Mouse (Mus musculus) forebrain, embryonic 13.5 days (tissue): ENCODE results near the gene Atg4d. TPM values are rescaled to one million over a fixed set of nuclear protein-coding genes. Genes with fewer than 3 reads are reported as not detected.
"Not testable (repeated sequence)": the region's sequence is repeated elsewhere in the genome, so short reads cannot be mapped to it uniquely, and the experiment has no call there.

Source experiments
- ATAC-seq: fragments of 200-750 bp; cut with Nextera tagmentation; 2 replicates; pipeline ENCODE4 v1.8.0; 2017
- H3K27ac ChIP-seq: fragments of 300-500 bp; sonication (generic); 2 replicates; pipeline ENCODE4 v1.5.1; 2015; ENCODE audit warnings: inconsistent platforms, mild to moderate bottlenecking, moderate library complexity
- H3K27me3 ChIP-seq: fragments of 300-500 bp; sonication (generic); 2 replicates; pipeline ENCODE4 v1.6.1; 2015; ENCODE audit warnings: mild to moderate bottlenecking, inconsistent platforms
- H3K36me3 ChIP-seq: fragments of 300-500 bp; sonication (generic); 2 replicates; pipeline ENCODE4 v1.6.1; 2015; ENCODE audit warnings: mild to moderate bottlenecking, inconsistent platforms; ENCODE audit not compliant: poor library complexity, severe bottlenecking
- H3K4me1 ChIP-seq: fragments of 300-500 bp; sonication (generic); 2 replicates; pipeline ENCODE4 v1.6.1; 2015; ENCODE audit warnings: inconsistent platforms
- H3K4me2 ChIP-seq: fragments of 300-500 bp; sonication (generic); 2 replicates; pipeline ENCODE4 v1.6.1; 2015; ENCODE audit warnings: inconsistent platforms, mild to moderate bottlenecking, moderate library complexity
- H3K4me3 ChIP-seq: fragments of 300-500 bp; sonication (generic); 2 replicates; pipeline ENCODE4 v1.5.1; 2015; ENCODE audit warnings: mild to moderate bottlenecking, inconsistent platforms
- H3K9ac ChIP-seq: fragments of 300-500 bp; sonication (generic); 2 replicates; pipeline ENCODE4 v1.6.1; 2015; ENCODE audit warnings: mild to moderate bottlenecking, inconsistent platforms
- H3K9me3 ChIP-seq: fragments of 300-500 bp; sonication (generic); replicated peaks from 2 replicates; pipeline ENCODE4 v1.6.1; 2016; ENCODE audit warnings: inconsistent platforms
- WGBS: fragments of 180-500 bp; shearing (Covaris S2); methylation state at CpG from one replicate; pipeline ENCODE4 v1.1.7; 2015; 5-methylcytosine and 5-hydroxymethylcytosine counted together
- polyA plus RNA-seq: library from polyadenylated mRNA; unstranded; fragments of >200 nt; fragmentation: Nextera tagmentation; extraction: Ambion mirVana; gene quantifications from 2 replicates; pipeline ENCODE4 v1.2.1, GENCODE M21; 2015

Gene Atg4d
- polyA plus RNA-seq, 1 experiment from 2014 or later = 60.2 TPM

DNA sequence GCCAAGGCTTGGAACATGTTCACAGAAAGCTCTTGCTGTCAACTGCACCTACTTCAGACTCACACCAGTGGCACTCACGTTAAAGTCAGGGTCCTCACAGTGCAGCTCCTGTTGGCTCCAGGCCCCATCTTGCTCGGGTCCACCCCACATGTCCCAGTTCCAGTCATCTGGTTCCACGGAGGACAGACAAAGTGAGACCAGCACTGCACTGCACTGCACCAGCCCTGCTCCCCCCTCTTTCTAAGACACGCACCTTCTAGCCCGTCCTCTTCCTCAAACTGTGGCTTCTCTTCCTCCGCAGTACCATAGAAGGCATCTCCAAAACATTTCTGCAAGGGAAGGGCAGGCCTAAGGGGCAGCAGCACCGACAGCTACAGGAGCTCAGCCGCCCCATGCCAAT lies 11.2 kb downstream of the Atg4d start:
- Histone ChIP-seq H3K27ac (no peak overlapping the region), H3K27me3 (no peaks in the 10 kb centered on the region), H3K4me2 (no peak overlapping the region), H3K9me3 (no peaks in the 10 kb centered on the region), H3K4me1 (no peaks in the 10 kb centered on the region), H3K36me3 (peaks cover 96% of the 10 kb centered on the region), H3K9ac (no peak overlapping the region), H3K4me3 (no peak overlapping the region)
- ATAC-seq = peak; percentile 37; the same call in 1 of the 2 replicates
- 90% methylated on average over 8 of the region's 8 CpGs for WGBS

DNA sequence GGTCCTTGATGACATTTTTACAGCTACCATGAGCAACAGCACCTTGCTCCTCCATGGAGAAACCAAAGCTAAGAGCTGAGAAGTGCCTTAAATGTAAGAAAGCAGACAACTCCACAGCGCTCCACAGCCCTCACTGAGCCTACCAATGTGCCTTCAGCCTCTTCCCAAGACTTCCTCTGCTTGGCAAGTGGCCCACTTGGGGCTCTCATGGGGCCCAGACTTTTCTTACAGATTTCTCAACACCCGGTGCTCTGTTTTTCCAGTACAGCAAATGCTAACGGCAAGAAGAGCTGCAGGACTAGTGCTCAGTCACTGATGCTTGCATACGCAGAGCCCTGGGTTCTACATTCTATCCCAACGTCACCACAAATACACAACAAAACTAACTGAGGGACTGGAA lies 12.7 kb downstream of the Atg4d start:
- Histone ChIP-seq H3K9me3 (no peaks in the 10 kb centered on the region), H3K9ac (no peak overlapping the region), H3K4me1 (no peaks in the 10 kb centered on the region), H3K4me2 (no peak overlapping the region), H3K27ac (no peak overlapping the region), H3K4me3 (no peak overlapping the region), H3K36me3 (peaks cover 95% of the 10 kb centered on the region), H3K27me3 (no peaks in the 10 kb centered on the region)
- WGBS = 94% methylated on average over 5 of the region's 5 CpGs
- ATAC-seq = no peak

DNA sequence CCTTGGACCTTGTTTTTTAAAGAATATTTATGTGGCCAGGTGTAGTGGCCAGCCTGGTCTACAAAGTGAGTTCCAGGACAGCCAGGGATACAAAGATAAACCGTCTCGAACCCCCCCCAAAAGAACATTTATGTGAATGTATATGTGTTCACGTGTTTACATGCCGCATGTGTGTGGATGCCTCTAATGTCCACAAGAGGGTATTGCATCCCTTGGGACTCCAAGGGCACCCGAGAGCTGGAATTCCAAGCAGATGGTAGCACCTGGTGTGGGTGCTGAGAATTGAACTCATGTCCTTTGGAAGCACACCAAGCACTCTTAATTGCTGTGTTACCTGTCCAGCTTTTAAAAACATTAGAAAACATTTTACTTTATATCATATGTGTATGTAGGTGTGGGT lies 18.5 kb downstream of the Atg4d start:
- 88% methylated on average over 5 of the region's 5 CpGs for WGBS
- peaks cover 18% of the 10 kb centered on the region for H3K4me1 ChIP-seq
- ATAC-seq = no peak

DNA sequence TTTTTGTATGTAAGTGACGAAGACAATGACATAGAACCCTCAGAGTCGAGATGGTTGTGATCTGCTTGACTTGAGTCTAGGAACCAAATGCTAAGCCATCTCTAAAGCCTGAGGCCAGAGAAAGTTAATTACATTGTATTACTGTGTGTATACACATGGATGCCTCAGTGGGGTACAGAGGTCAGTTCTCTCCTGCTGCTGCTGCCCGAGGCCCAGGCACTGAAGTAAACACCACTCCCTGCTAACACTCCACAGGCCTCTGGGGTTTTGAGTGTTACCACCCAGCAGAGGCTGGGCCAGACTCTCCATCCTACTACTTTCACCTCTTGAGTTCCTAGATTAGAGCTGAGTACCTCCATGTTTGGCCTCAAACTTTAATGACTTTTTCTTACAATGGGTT lies 18.9 kb downstream of the Atg4d start:
- Histone ChIP-seq H3K27ac (no peak overlapping the region), H3K4me2 (no peak overlapping the region), H3K9me3 (no peaks in the 10 kb centered on the region), H3K4me3 (no peak overlapping the region), H3K9ac (no peak overlapping the region), H3K27me3 (no peaks in the 10 kb centered on the region), H3K36me3 (peaks cover 65% of the 10 kb centered on the region), H3K4me1 (peaks cover 22% of the 10 kb centered on the region)
- WGBS = 84% methylated on average over 3 of the region's 3 CpGs
- no peak for ATAC-seq

More for the DNA sequence above, 18.5 kb downstream of the Atg4d start:
- Histone ChIP-seq H3K9me3 (no peaks in the 10 kb centered on the region), H3K4me3 (no peak overlapping the region), H3K9ac (no peak overlapping the region), H3K36me3 (peaks cover 64% of the 10 kb centered on the region), H3K27me3 (no peaks in the 10 kb centered on the region), H3K4me2 (no peak overlapping the region), H3K27ac (no peak overlapping the region)

DNA sequence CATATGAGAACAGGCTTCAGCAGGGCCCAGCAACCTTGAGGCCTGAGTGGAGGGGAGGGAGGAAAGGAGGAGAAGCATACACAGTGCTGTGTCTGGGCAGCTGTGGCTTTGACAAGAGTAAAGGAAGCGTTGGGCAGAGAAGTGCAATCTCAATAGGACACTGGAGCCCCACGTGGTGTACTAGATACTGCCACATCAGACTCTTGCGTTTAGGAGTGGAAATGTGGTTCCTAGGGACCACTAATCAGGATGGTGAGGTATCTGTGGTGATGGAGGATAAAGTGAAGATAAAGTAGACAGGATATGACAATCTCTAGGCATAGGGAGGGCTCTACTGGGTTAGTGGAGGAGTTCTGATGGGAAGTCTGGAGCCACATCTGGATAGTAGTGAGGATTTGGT lies 21.7 kb downstream of the Atg4d start:
- Histone ChIP-seq H3K4me3 (peak overlapping the region; percentile 85), H3K4me1 (peaks cover 37% of the 10 kb centered on the region), H3K9ac (peak overlapping the region; percentile 79), H3K36me3 (peaks cover 38% of the 10 kb centered on the region), H3K4me2 (peak overlapping the region; percentile 87), H3K27ac (no peak overlapping the region), H3K27me3 (no peaks in the 10 kb centered on the region), H3K9me3 (no peaks in the 10 kb centered on the region)
- 70% methylated on average over 3 of the region's 3 CpGs for WGBS
- no peak for ATAC-seq

DNA sequence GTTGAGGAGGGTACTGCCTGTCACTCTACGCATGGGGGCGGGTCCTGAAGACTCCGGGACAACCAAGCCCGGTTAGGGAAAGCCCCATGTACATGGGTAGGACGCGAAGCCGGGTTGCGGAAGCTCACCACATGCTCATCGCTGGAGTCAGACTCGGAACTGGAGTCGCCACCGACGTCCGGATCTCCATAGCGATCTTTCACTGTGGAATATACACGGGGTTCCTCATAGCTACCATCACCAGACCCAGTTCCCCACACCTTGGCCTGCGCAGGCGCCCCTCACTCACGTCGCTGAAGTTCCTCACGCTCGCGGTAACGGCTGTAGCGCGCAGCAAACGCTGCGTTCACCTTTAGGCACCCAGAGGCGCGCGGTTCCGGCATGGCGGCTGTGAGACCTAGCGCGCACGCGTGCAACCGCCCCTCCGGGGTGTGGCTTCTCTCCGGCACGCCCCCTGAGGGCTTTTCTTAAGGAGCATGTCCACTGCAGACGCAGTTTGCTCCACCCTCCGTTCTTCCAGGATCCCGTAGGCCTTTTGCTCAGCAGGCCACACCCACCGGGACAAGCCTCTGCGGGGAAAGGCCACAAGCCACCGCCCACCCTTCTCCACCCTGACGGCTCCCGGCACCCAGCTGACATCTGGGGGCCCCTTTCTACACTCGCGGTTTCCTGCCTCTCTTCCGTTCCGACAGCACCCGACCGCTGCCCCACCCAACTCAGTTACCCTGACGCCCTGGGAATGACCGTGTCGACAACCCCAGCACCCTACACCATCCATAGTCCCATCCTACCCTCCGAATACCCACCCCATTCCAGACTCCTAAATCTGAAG lies 22.7 kb downstream of the Atg4d start, which contains the start of gene Kri1:
TSS of gene Kri1 (minus strand) at position 399 of the 832 bp plus-strand sequence.
- Histone ChIP-seq H3K27ac (peak within 1 kb of the TSS; percentile 83), H3K4me2 (peak within 1 kb of the TSS; percentile 87), H3K9me3 (no peaks in the 10 kb centered on the region), H3K4me1 (peaks cover 37% of the 10 kb centered on the region), H3K36me3 (peaks cover 29% of the 10 kb centered on the region), H3K4me3 (peak within 1 kb of the TSS; percentile 85), H3K27me3 (no peaks in the 10 kb centered on the region), H3K9ac (peak within 1 kb of the TSS; percentile 79)
- under 1% methylated on average over 59 of the region's 59 CpGs for WGBS
- ATAC-seq = peak; percentile 78

DNA sequence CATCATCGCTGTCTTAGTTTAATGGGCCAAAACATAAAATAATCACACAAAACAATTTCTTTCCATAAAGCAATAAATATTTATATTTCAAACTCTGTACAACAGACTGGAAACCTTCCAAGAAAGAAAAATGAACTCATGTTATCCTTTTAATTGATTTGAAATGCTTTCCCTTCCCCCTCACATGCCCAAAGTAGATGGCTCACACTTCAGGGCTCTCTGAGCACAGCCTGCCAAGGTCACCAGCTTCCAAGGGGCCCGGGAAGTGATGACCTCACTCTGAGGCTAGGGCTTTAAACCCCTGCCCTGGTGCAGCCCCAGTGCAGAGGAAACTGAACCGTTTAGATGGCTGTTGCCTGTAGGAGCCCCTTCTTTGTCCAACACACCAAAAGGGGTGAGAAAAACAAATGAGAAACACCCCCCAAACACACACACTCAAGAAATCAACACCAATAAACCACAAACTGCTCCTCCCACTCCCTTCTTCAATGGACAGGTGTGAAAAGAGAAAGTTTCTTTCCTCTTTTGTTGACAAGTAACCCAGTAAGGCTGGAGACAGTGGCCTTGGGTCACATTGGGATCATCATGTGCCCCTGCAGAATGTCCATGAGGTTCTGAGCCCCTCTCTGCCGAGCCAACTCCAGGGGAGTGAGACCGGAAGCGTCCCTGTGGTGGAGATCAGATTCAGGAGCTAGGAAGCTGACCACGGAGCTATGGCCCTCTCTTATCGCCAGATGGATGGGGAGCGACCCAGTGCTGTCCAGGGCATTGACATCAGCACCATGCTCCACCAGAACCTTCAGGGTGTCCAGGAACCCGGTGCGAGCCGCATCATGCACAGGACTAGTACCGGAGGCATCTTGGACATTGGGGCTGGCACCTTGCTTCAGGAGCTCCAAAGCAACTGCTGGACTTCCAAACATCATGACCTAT lies 23.6 kb downstream of the Atg4d start:
- no peaks in the 10 kb centered on the region for H3K27me3 ChIP-seq
- peaks cover 37% of the 10 kb centered on the region for H3K4me1 ChIP-seq
- ATAC-seq = no peak
- peak overlapping the region; percentile 85 for H3K4me3 ChIP-seq
- H3K27ac ChIP-seq = peak overlapping the region; percentile 83
- H3K4me2 ChIP-seq = peak overlapping the region; percentile 87
- H3K36me3 ChIP-seq = peaks cover 24% of the 10 kb centered on the region
- H3K9ac ChIP-seq = peak overlapping the region; percentile 79
- H3K9me3 ChIP-seq = no peaks in the 10 kb centered on the region
- WGBS = 83% methylated on average over 13 of the region's 13 CpGs

DNA sequence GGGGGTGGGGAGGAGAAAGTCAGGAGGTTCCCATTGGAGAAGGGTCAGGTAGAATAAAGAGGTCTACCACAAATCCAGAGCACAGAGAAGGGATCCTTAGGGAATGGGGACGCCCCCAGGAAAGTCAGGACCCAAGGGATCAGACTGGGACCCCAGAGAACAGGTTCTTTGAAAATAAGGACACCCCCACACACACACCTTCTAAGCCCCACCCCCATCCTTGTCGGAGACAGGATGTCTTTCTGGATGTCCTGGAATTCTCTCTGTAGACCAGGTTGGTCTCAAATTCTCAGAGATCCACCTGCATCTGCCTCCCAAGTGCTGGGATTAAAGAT lies 24.2 kb downstream of the Atg4d start:
- no peak overlapping the region for H3K9ac ChIP-seq
- 96% methylated on average over 2 of the region's 2 CpGs for WGBS
- ATAC-seq = no peak
- peak overlapping the region; percentile 85 for H3K4me3 ChIP-seq
- H3K4me2 ChIP-seq = peak overlapping the region; percentile 87
- no peaks in the 10 kb centered on the region for H3K27me3 ChIP-seq
- H3K4me1 ChIP-seq = peaks cover 37% of the 10 kb centered on the region
- H3K9me3 ChIP-seq = no peaks in the 10 kb centered on the region
- no peak overlapping the region for H3K27ac ChIP-seq
- peaks cover 17% of the 10 kb centered on the region for H3K36me3 ChIP-seq

DNA sequence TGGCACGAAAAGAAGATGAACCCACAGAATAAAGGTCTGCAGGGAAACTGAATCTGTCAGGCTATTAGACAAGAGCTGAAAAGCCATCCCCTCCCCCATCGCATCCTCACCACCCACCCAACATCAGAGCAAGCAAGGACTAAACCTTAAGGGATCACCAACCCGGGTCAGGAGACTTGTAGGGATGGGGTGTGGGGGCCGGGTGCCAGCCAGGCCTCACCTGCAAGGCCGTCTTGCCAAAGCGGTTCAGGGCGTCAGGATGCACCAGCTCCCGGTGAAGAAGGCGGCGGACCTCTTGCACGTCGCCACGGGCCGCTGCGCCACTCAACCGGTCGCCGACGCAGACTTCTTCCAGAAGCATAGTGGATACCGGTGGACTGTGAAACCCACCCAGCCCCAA lies 25.5 kb downstream of the Atg4d start:
- no peak for ATAC-seq
- Histone ChIP-seq H3K36me3 (peaks cover 4% of the 10 kb centered on the region; the same call in 1 of the 2 replicates), H3K27me3 (no peaks in the 10 kb centered on the region), H3K4me2 (peak overlapping the region; percentile 87), H3K4me1 (peaks cover 37% of the 10 kb centered on the region), H3K27ac (peak overlapping the region; percentile 78), H3K9ac (peak overlapping the region; percentile 86), H3K4me3 (peak overlapping the region; percentile 85), H3K9me3 (no peaks in the 10 kb centered on the region)
- WGBS = under 1% methylated on average over 20 of the region's 20 CpGs

DNA sequence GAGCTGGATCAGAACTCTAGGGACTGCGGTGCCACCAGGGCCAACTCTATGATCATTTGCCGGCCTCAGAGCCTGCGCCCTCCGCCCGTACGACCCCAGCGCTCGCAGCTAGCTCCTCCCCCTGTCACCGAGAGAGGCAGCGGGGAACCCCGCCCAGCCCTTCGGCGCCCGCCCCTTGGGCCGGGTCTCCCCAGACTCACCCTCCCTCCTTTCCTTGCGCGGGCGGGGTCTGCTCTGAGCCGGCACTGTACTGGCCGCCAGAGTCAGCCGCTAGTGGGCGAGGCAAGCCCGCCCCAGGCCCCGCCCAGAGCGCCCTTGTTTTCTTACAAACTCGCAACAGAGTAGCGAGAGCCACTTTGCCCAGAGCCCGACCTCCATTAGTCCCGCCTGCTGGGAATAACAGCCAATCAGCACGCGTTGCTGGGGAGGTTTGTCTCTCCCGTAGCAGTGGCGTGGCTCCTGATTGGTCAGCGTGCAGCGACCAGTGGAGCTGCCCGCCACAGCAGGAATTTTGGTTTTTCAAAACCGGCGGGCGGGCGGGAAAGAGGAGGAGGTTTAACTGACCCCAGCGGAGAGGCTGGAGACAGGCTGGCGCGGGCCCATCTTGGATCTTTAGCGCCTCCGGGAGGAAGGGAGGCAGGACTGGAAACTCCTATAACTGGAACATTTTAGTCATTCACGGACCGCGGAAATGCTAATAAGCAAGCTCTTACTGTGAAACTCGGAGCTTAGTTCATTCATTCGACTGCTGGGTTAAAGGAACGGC lies 26.1 kb downstream of the Atg4d start, which contains the start of gene Cdkn2d:
TSS of gene Cdkn2d (minus strand) at position 386 of the 766 bp plus-strand sequence.
- peak within 1 kb of the TSS; percentile 85 for H3K4me3 ChIP-seq
- H3K27ac ChIP-seq = peak within 1 kb of the TSS; percentile 83
- H3K4me2 ChIP-seq = peak within 1 kb of the TSS; percentile 87
- H3K27me3 ChIP-seq = no peaks in the 10 kb centered on the region
- H3K9ac ChIP-seq = peak within 1 kb of the TSS; percentile 86
- under 1% methylated on average over 46 of the region's 51 CpGs for WGBS
- no peaks in the 10 kb centered on the region for H3K9me3 ChIP-seq
- H3K36me3 ChIP-seq = peaks cover 4% of the 10 kb centered on the region; the same call in 1 of the 2 replicates
- peaks cover 37% of the 10 kb centered on the region for H3K4me1 ChIP-seq
- peak; percentile 96 for ATAC-seq

DNA sequence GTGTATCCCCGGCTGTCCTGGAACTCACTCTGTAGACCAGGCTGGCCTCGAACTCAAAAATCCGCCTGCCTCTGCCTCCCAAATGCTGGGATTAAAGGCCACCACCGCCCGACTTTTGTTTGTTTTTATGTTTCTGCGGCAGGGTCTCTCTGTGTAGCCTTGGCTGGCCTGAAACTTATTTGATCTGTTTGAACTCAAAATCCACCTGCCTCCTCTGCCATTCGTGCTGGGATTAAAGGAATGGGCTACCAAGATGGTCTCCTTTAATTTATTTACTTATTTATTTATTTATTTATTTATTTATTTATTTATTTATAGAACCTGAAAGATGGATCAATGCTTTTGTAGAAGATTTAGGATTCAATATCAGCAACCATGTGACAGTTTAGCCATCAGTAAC lies 26.8 kb downstream of the Atg4d start:
- H3K36me3 ChIP-seq, ATAC-seq, H3K9me3 ChIP-seq, H3K27me3 ChIP-seq: not testable (repeated sequence)
- Histone ChIP-seq H3K4me1 (peaks cover 30% of the 10 kb centered on the region), H3K9ac (0 out of 2 replicates have a peak overlapping the region, but pooled peaks have one; percentile 34), H3K27ac (peak overlapping the region; percentile 83), H3K4me2 (peak overlapping the region; percentile 87), H3K4me3 (peak overlapping the region; percentile 85)
- WGBS = 20% methylated on average over 7 of the region's 7 CpGs
